Comparison of ENCODE assay signal across 17 mouse cellular contexts in the genomic region with DNA sequence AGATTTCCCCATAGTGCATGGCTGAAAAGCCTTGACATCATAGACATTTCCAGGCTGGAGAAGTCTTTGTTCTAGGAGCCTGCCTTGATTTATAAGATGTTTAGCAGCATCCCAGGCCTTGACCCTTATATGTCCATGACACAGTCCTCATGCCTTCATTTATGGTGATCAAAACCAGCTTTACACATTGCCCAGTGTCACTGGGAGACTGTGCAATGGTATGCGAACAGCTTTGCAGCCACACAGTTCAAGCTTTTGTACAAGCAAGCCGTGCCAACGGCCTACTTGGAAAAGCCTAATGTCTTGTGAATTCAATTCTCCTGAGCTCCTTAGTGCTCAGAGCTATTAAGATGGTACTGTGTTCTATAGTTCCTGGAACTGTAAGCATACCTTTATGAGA. TPM values are rescaled to one million over a fixed set of nuclear protein-coding genes. Genes with fewer than 3 reads are reported as not detected.
DNase-seq lines count a peak whose midpoint lies in the region; ATAC-seq and TF ChIP-seq lines count a peak whose summit lies in the region.
"Had no signal": no experiment of that assay in that cellular context is flagged by ENCODE, and none has a peak within 500 bp of the region (broad histone marks: within the 10 kb centered on the region; RNA-seq: fewer than 3 reads in every experiment).

No protein-coding gene starts in this region.

- H3K27me3 ChIP-seq in forebrain, embryonic 16.5 days (replicated peaks; ENCODE audit: control insufficient read depth, insufficient read depth, low read length): no peaks in the 10 kb centered on the region
- no peaks in the 10 kb centered on the region for H3K27me3 ChIP-seq in forebrain, embryonic 13.5 days
- H3K27me3 ChIP-seq: embryonic facial prominence, embryonic 13.5 days had no signal

- no peak overlapping the region for H3K9ac ChIP-seq in forebrain, embryonic 16.5 days (replicated peaks; ENCODE audit: low read depth, low read length)
- H3K9ac ChIP-seq in forebrain, embryonic 13.5 days: no peak overlapping the region
- H3K9ac ChIP-seq: embryonic facial prominence, embryonic 13.5 days had no signal

- H3K9me3 ChIP-seq in forebrain, embryonic 16.5 days (ENCODE audit: control insufficient read depth, low read length): peaks cover 7% of the 10 kb centered on the region; the same call in 1 of the 2 replicates
- H3K9me3 ChIP-seq in forebrain, embryonic 13.5 days (replicated peaks): no peaks in the 10 kb centered on the region; the same call in none of the 2 replicates
- H3K9me3 ChIP-seq: heart, embryonic 10.5 days had no signal

- DNase-seq in layer of hippocampus, adult 2 months (ENCODE audit: low spot score in 2 of 2): no peak
- no peak for DNase-seq in layer of hippocampus, adult 11-12 months (ENCODE audit: low spot score)
- peak; percentile 19 for DNase-seq in adrenal gland, postnatal 14 days
- DNase-seq in brain, embryonic 14.5 days (ENCODE audit: low read depth): peak; percentile 55
- DNase-seq: cerebellum, adult 9-11 months; gastrocnemius, adult 2 months; kidney, adult 18-20 months; kidney, postnatal 36 days; retina, postnatal 1 day; thymus, adult 2 months had no signal

- TF ChIP-seq POLR2A in brain, embryonic 14.5 days (IDR thresholded peaks at IDR 0.05; ENCODE audit: borderline replicate concordance, extremely low read depth, insufficient read depth, insufficient read length, poor library complexity, severe bottlenecking): no peak

- H3K36me3 ChIP-seq in forebrain, embryonic 16.5 days (ENCODE audit: control insufficient read depth, insufficient read depth): no peaks in the 10 kb centered on the region
- peaks cover 5% of the 10 kb centered on the region for H3K36me3 ChIP-seq in forebrain, embryonic 13.5 days (ENCODE audit: poor library complexity, severe bottlenecking)

- TF ChIP-seq CTCF in layer of hippocampus, adult 2 months (conservative IDR thresholded peaks at IDR 0.05): no peak
- no peak for TF ChIP-seq CTCF in brain, embryonic 14.5 days (IDR thresholded peaks at IDR 0.05; ENCODE audit: borderline replicate concordance, extremely low read depth, insufficient read depth, insufficient read length)

- ATAC-seq in forebrain, embryonic 16.5 days: peak; percentile 26; the same call in 1 of the 2 replicates
- ATAC-seq in forebrain, embryonic 13.5 days: no peak
- no peak for ATAC-seq in megakaryocyte progenitor cell, adult 5-6 weeks (replicated peaks; ENCODE audit: poor library complexity)

- H3K27ac ChIP-seq in forebrain, embryonic 16.5 days (ENCODE audit: low read length): no peak overlapping the region
- no peak overlapping the region for H3K27ac ChIP-seq in forebrain, embryonic 13.5 days
- H3K27ac ChIP-seq in layer of hippocampus, adult 2 months: peak overlapping the region; percentile 51; the same call in 1 of the 2 replicates
- H3K27ac ChIP-seq: embryonic facial prominence, embryonic 13.5 days; gastrocnemius, adult 2 months; heart, embryonic 10.5 days had no signal

- WGBS in forebrain, embryonic 16.5 days: 42% methylated on average over 3 of the region's 3 CpGs
- 71% methylated on average over 3 of the region's 3 CpGs for WGBS in forebrain, embryonic 13.5 days

- H3K4me1 ChIP-seq in forebrain, embryonic 16.5 days (replicated peaks; ENCODE audit: control insufficient read depth, insufficient read depth, low read length): no peaks in the 10 kb centered on the region
- H3K4me1 ChIP-seq in forebrain, embryonic 13.5 days: 0 out of 2 replicates have a peak, but pooled peaks cover under 1% of the 10 kb centered on the region
- H3K4me1 ChIP-seq: embryonic facial prominence, embryonic 13.5 days; heart, embryonic 10.5 days had no signal

- no peak overlapping the region for H3K4me3 ChIP-seq in forebrain, embryonic 16.5 days (replicated peaks; ENCODE audit: low read length)
- H3K4me3 ChIP-seq in forebrain, embryonic 13.5 days: no peak overlapping the region
- H3K4me3 ChIP-seq in layer of hippocampus, adult 2 months: no peak overlapping the region
- H3K4me3 ChIP-seq: embryonic facial prominence, embryonic 13.5 days; gastrocnemius, adult 2 months; heart, embryonic 10.5 days; myocyte had no signal

- no peak overlapping the region for H3K4me2 ChIP-seq in forebrain, embryonic 16.5 days (ENCODE audit: low read length)
- no peak overlapping the region for H3K4me2 ChIP-seq in forebrain, embryonic 13.5 days
- H3K4me2 ChIP-seq: embryonic facial prominence, embryonic 13.5 days; liver, embryonic 11.5 days had no signal

RNA-seq across cellular contexts. Expression of a gene that starts 32.6 kb away (rescaled TPM):
- polyA plus RNA-seq in forebrain, embryonic 16.5 days (2015; fragmentation: Nextera tagmentation; extraction: Ambion mirVana): 152 and 160 TPM in 2 replicates
- polyA plus RNA-seq in forebrain, embryonic 13.5 days (2015; fragmentation: Nextera tagmentation; extraction: Ambion mirVana): 120 and 122 TPM in 2 replicates
- 100 to 1,000 TPM; 326 to 341 TPM for total RNA-seq in layer of hippocampus, adult 2 months (2021)
- total RNA-seq in adrenal gland, postnatal 14 days (2021): 100 and 101 TPM in 2 replicates
- polyA plus RNA-seq in brain, embryonic 14.5 days (2012; rRNA removed): 119 and 127 TPM in 2 replicates
- total RNA-seq in megakaryocyte progenitor cell, adult 5-6 weeks (2015): 47.2 and 67.1 TPM in 2 replicates
- total RNA-seq in megakaryocyte progenitor cell, adult 5-6 weeks (2017): 123 and 143 TPM in 2 replicates

RNA-seq across cellular contexts. Expression of a gene that starts 58.2 kb away (rescaled TPM):
- 17.3 and 17.8 TPM in 2 replicates for polyA plus RNA-seq in forebrain, embryonic 16.5 days (2015; fragmentation: Nextera tagmentation; extraction: Ambion mirVana)
- 9.0 and 10.2 TPM in 2 replicates for polyA plus RNA-seq in forebrain, embryonic 13.5 days (2015; fragmentation: Nextera tagmentation; extraction: Ambion mirVana)
- 10 to 100 TPM; 23.0 to 27.3 TPM for total RNA-seq in layer of hippocampus, adult 2 months (2021)
- 13.6 TPM in 2 replicates for total RNA-seq in adrenal gland, postnatal 14 days (2021)
- polyA plus RNA-seq in brain, embryonic 14.5 days (2012; rRNA removed): 32.5 and 36.9 TPM in 2 replicates
- 10.3 and 15.5 TPM in 2 replicates for total RNA-seq in megakaryocyte progenitor cell, adult 5-6 weeks (2015)
- 11.7 and 13.6 TPM in 2 replicates for total RNA-seq in megakaryocyte progenitor cell, adult 5-6 weeks (2017)

RNA-seq across cellular contexts. Expression of a gene that starts 58.6 kb away (rescaled TPM):
- 134 and 138 TPM in 2 replicates for polyA plus RNA-seq in forebrain, embryonic 16.5 days (2015; fragmentation: Nextera tagmentation; extraction: Ambion mirVana)
- polyA plus RNA-seq in forebrain, embryonic 13.5 days (2015; fragmentation: Nextera tagmentation; extraction: Ambion mirVana): 125 and 130 TPM in 2 replicates
- 100 to 1,000 TPM in 1 of 2 experiments, 10 to 100 TPM in 1; 91.3 to 104 TPM for total RNA-seq in layer of hippocampus, adult 2 months (2021)
- total RNA-seq in adrenal gland, postnatal 14 days (2021): 51.3 and 54.4 TPM in 2 replicates
- 114 and 169 TPM in 2 replicates for polyA plus RNA-seq in brain, embryonic 14.5 days (2012; rRNA removed)
- 102 and 115 TPM in 2 replicates for total RNA-seq in megakaryocyte progenitor cell, adult 5-6 weeks (2015)
- total RNA-seq in megakaryocyte progenitor cell, adult 5-6 weeks (2017): 124 and 152 TPM in 2 replicates

Comparison
In these comparisons a context has a peak if more than half of its experiments do, and no peak if none do; other contexts are left out.
1. DNase-seq: peak in adrenal gland, postnatal 14 days (single experiment) and brain, embryonic 14.5 days (single experiment); none in layer of hippocampus, adult 2 months (0 of 2) and layer of hippocampus, adult 11-12 months (single experiment).